Mouse (Mus musculus): Measurements from ENCODE around the gene Dnajc9. TPM values are rescaled to one million over a fixed set of nuclear protein-coding genes. Genes with fewer than 3 reads are reported as not detected.

Dnajc9 gene
- polyA plus RNA-seq, 1 experiment from 2014 or later: 41.7 TPM

GRCm38 (mm10) chr14:20377112-20377521, 11.6 kb downstream of the Dnajc9 start:
- Histone ChIP-seq H3K9ac (ENCODE audit: low read length) (no peak overlapping the region), H3K4me1 (replicated peaks; ENCODE audit: control insufficient read depth, insufficient read depth) (no peaks in the 10 kb centered on the region), H3K4me2 (replicated peaks; ENCODE audit: low read depth) (no peak overlapping the region), H3K9me3 (ENCODE audit: control insufficient read depth, low read length) (no peaks in the 10 kb centered on the region), H3K4me3 (ENCODE audit: low read depth, low read length) (no peak overlapping the region), H3K36me3 (ENCODE audit: control insufficient read depth, insufficient read depth, low read length) (peaks cover 6% of the 10 kb centered on the region), H3K27me3 (ENCODE audit: control insufficient read depth, insufficient read depth, low read length) (no peaks in the 10 kb centered on the region), H3K27ac (replicated peaks) (no peak overlapping the region)
- TF ChIP-seq EP300 (optimal IDR thresholded peaks at IDR 0.05): no peak
- TF ChIP-seq CTCF (IDR thresholded peaks at IDR 0.05; ENCODE audit: low read depth): no peak
- 56% methylated on average over 4 of the region's 4 CpGs for WGBS
- ATAC-seq (ENCODE audit: low FRiP score, low TSS enrichment) (0 out of 2 replicates have a peak, but pooled peaks have one; percentile 3), DNase-seq (ENCODE audit: low spot score) (no peak)

GRCm38 (mm10) chr14:20371854-20372253, 16.9 kb downstream of the Dnajc9 start:
- Histone ChIP-seq H3K36me3 (ENCODE audit: control insufficient read depth, insufficient read depth, low read length) (peaks cover 9% of the 10 kb centered on the region), H3K27ac (replicated peaks) (no peak overlapping the region), H3K4me1 (replicated peaks; ENCODE audit: control insufficient read depth, insufficient read depth) (no peaks in the 10 kb centered on the region), H3K4me3 (ENCODE audit: low read depth, low read length) (no peak overlapping the region), H3K9ac (ENCODE audit: low read length) (no peak overlapping the region), H3K27me3 (ENCODE audit: control insufficient read depth, insufficient read depth, low read length) (no peaks in the 10 kb centered on the region), H3K9me3 (ENCODE audit: control insufficient read depth, low read length) (no peaks in the 10 kb centered on the region), H3K4me2 (replicated peaks; ENCODE audit: low read depth) (no peak overlapping the region)
- 79% methylated on average over 1 of the region's 1 CpGs for WGBS
- ATAC-seq (ENCODE audit: low FRiP score, low TSS enrichment) (no peak), DNase-seq (ENCODE audit: low spot score) (no peak)
- TF ChIP-seq EP300 (optimal IDR thresholded peaks at IDR 0.05) (no peak), CTCF (IDR thresholded peaks at IDR 0.05; ENCODE audit: low read depth) (no peak)

- Histone ChIP-seq H3K4me2 (replicated peaks; ENCODE audit: low read depth) (no peak overlapping the region), H3K27me3 (ENCODE audit: control insufficient read depth, insufficient read depth, low read length) (no peaks in the 10 kb centered on the region), H3K4me3 (ENCODE audit: low read depth, low read length) (no peak overlapping the region), H3K9me3 (ENCODE audit: control insufficient read depth, low read length) (no peaks in the 10 kb centered on the region), H3K27ac (replicated peaks) (no peak overlapping the region), H3K4me1 (replicated peaks; ENCODE audit: control insufficient read depth, insufficient read depth) (no peaks in the 10 kb centered on the region), H3K9ac (ENCODE audit: low read length) (no peak overlapping the region), H3K36me3 (ENCODE audit: control insufficient read depth, insufficient read depth, low read length) (peaks cover 5% of the 10 kb centered on the region; the same call in 1 of the 2 replicates)
- no peak for TF ChIP-seq CTCF (IDR thresholded peaks at IDR 0.05; ENCODE audit: low read depth)
- TF ChIP-seq EP300 (optimal IDR thresholded peaks at IDR 0.05): no peak
- DNase-seq (ENCODE audit: low spot score) (no peak), ATAC-seq (ENCODE audit: low FRiP score, low TSS enrichment) (no peak)
- WGBS: 68% methylated on average over 7 of the region's 7 CpGs
Measured at GRCm38 (mm10) chr14:20370798-20371197, 17.9 kb downstream of the Dnajc9 start.

- 95% methylated on average over 3 of the region's 3 CpGs for WGBS
Measured at GRCm38 (mm10) chr14:20368271-20368670, 20.4 kb downstream of the Dnajc9 start.

GRCm38 (mm10) chr14:20363230-20363629, 25.5 kb downstream of the Dnajc9 start:
- H3K4me1 ChIP-seq (replicated peaks; ENCODE audit: control insufficient read depth, insufficient read depth): no peaks in the 10 kb centered on the region
- no peak for ATAC-seq (ENCODE audit: low FRiP score, low TSS enrichment)
- H3K9me3 ChIP-seq (ENCODE audit: control insufficient read depth, low read length): no peaks in the 10 kb centered on the region
- peaks cover 26% of the 10 kb centered on the region for H3K36me3 ChIP-seq (ENCODE audit: control insufficient read depth, insufficient read depth, low read length)
- DNase-seq (ENCODE audit: low spot score): no peak
- no peaks in the 10 kb centered on the region for H3K27me3 ChIP-seq (ENCODE audit: control insufficient read depth, insufficient read depth, low read length)
- no peak overlapping the region for H3K27ac ChIP-seq (replicated peaks)
- no peak overlapping the region for H3K4me3 ChIP-seq (ENCODE audit: low read depth, low read length)
- no peak overlapping the region for H3K9ac ChIP-seq (ENCODE audit: low read length)
- 92% methylated on average over 4 of the region's 4 CpGs for WGBS
- TF ChIP-seq EP300 (optimal IDR thresholded peaks at IDR 0.05): no peak
- no peak for TF ChIP-seq CTCF (IDR thresholded peaks at IDR 0.05; ENCODE audit: low read depth)
- H3K4me2 ChIP-seq (replicated peaks; ENCODE audit: low read depth): no peak overlapping the region

More at GRCm38 (mm10) chr14:20368271-20368670, 20.4 kb downstream of the Dnajc9 start:
- H3K9me3 ChIP-seq (ENCODE audit: control insufficient read depth, low read length): no peaks in the 10 kb centered on the region
- H3K27ac ChIP-seq (replicated peaks): no peak overlapping the region
- no peaks in the 10 kb centered on the region for H3K27me3 ChIP-seq (ENCODE audit: control insufficient read depth, insufficient read depth, low read length)
- no peak for DNase-seq (ENCODE audit: low spot score)
- H3K4me3 ChIP-seq (ENCODE audit: low read depth, low read length): no peak overlapping the region
- peak; percentile 36 for TF ChIP-seq CTCF (IDR thresholded peaks at IDR 0.05; ENCODE audit: low read depth)
- no peak for TF ChIP-seq EP300 (optimal IDR thresholded peaks at IDR 0.05)
- H3K4me2 ChIP-seq (replicated peaks; ENCODE audit: low read depth): no peak overlapping the region
- no peak overlapping the region for H3K9ac ChIP-seq (ENCODE audit: low read length)
- peaks cover 10% of the 10 kb centered on the region; the same call in 1 of the 2 replicates for H3K36me3 ChIP-seq (ENCODE audit: control insufficient read depth, insufficient read depth, low read length)
- no peaks in the 10 kb centered on the region for H3K4me1 ChIP-seq (replicated peaks; ENCODE audit: control insufficient read depth, insufficient read depth)
- ATAC-seq (ENCODE audit: low FRiP score, low TSS enrichment): no peak

- Histone ChIP-seq H3K36me3 (ENCODE audit: control insufficient read depth, insufficient read depth, low read length) (no peaks in the 10 kb centered on the region; the same call in 1 of the 2 replicates), H3K27me3 (ENCODE audit: control insufficient read depth, insufficient read depth, low read length) (no peaks in the 10 kb centered on the region), H3K4me3 (ENCODE audit: low read depth, low read length) (peak within 1 kb of the TSS; percentile 83), H3K4me1 (replicated peaks; ENCODE audit: control insufficient read depth, insufficient read depth) (0 out of 2 replicates have a peak, but pooled peaks cover 2% of the 10 kb centered on the region), H3K9me3 (ENCODE audit: control insufficient read depth, low read length) (no peaks in the 10 kb centered on the region), H3K9ac (ENCODE audit: low read length) (peak within 1 kb of the TSS; percentile 93), H3K4me2 (replicated peaks; ENCODE audit: low read depth) (peak within 1 kb of the TSS; percentile 75), H3K27ac (replicated peaks) (peak within 1 kb of the TSS; percentile 96)
- ATAC-seq (ENCODE audit: low FRiP score, low TSS enrichment): peak; percentile 99
- under 1% methylated on average over 40 of the region's 42 CpGs for WGBS
- TF ChIP-seq EP300 (optimal IDR thresholded peaks at IDR 0.05) (no peak), CTCF (IDR thresholded peaks at IDR 0.05; ENCODE audit: low read depth) (peak; percentile 71)
- peak; percentile 93 for DNase-seq (ENCODE audit: low spot score)
Measured at GRCm38 (mm10) chr14:20347991-20348541, 40.6 kb downstream of the Dnajc9 start, which contains the start of the genes Ecd and Fam149b. Gene Ecd, minus strand, starts transcription at chr14:20348121. Gene Fam149b, plus strand, starts transcription at chr14:20348162.

Measured in stomach, postnatal 0 days (tissue).